Mouse (Mus musculus) midbrain, embryonic 16.5 days (tissue): ENCODE measurements around the gene Pdzd2. TPM values are rescaled to one million over a fixed set of nuclear protein-coding genes. Genes with fewer than 3 reads are reported as not detected.
A peak's percentile ranks its signal among the peaks of the same experiment; 100 is the strongest.

Experiments used
- ATAC-seq: fragments of 200-750 bp; cut with Nextera tagmentation; 2 replicates; pipeline ENCODE4 v1.8.0; 2017; ENCODE audit warnings: moderate TSS enrichment
- H3K27ac ChIP-seq: fragments of 300-500 bp; sonication (generic); 2 replicates; pipeline ENCODE4 v1.5.1; 2014; ENCODE audit warnings: mild to moderate bottlenecking, low read length, mixed read lengths
- H3K27me3 ChIP-seq: fragments of 300-500 bp; sonication (generic); 2 replicates; pipeline ENCODE4 v1.6.1; 2014; ENCODE audit warnings: low read depth, low read length, mixed read lengths; ENCODE audit not compliant: control insufficient read depth, insufficient read depth
- H3K36me3 ChIP-seq: fragments of 300-500 bp; sonication (generic); 2 replicates; pipeline ENCODE4 v1.6.1; 2014; ENCODE audit warnings: mild to moderate bottlenecking, low read length, moderate library complexity, mixed read lengths; ENCODE audit not compliant: control insufficient read depth, insufficient read depth
- H3K4me1 ChIP-seq: fragments of 300-500 bp; sonication (generic); 2 replicates; pipeline ENCODE4 v1.6.1; 2014; ENCODE audit warnings: mild to moderate bottlenecking, low read length, mixed read lengths; ENCODE audit not compliant: control insufficient read depth, insufficient read depth
- H3K4me2 ChIP-seq: fragments of 300-500 bp; sonication (generic); 2 replicates; pipeline ENCODE4 v1.6.1; 2014; ENCODE audit warnings: mild to moderate bottlenecking, low read length, mixed read lengths
- H3K4me3 ChIP-seq: fragments of 300-500 bp; sonication (generic); 2 replicates; pipeline ENCODE4 v1.5.1; 2014; ENCODE audit warnings: low read depth, mild to moderate bottlenecking, low read length, moderate library complexity, mixed read lengths
- H3K9ac ChIP-seq: fragments of 300-500 bp; sonication (generic); 2 replicates; pipeline ENCODE4 v1.6.1; 2014; ENCODE audit warnings: low read depth, low read length, mixed read lengths
- H3K9me3 ChIP-seq: fragments of 300-500 bp; sonication (generic); replicated peaks from 2 replicates; pipeline ENCODE4 v1.6.1; 2014; ENCODE audit warnings: mild to moderate bottlenecking, low read length, mixed read lengths; ENCODE audit not compliant: control insufficient read depth, poor library complexity, severe bottlenecking
- WGBS: fragments of 180-500 bp; shearing (Covaris S2); extraction: QIAGEN DNeasy Blood & Tissue Kit; methylation state at CpG from one replicate; pipeline ENCODE4 v1.1.7; 2014; 5-methylcytosine and 5-hydroxymethylcytosine counted together
- polyA plus RNA-seq: library from polyadenylated mRNA; unstranded; fragments of >200 nt; fragmentation: Nextera tagmentation; extraction: Ambion mirVana; gene quantifications from 2 replicates; pipeline ENCODE4 v1.2.1, GENCODE M21; 2015

The Pdzd2 gene
- polyA plus RNA-seq, 1 experiment from 2014 or later, result 14.5 TPM

GRCm38 (mm10) chr15:12640755-12641154 is 99.0 kb downstream of the Pdzd2 start:
- Histone ChIP-seq H3K27ac (no peak overlapping the region), H3K4me1 (no peaks in the 10 kb centered on the region), H3K36me3 (no peaks in the 10 kb centered on the region), H3K27me3 (no peaks in the 10 kb centered on the region), H3K4me3 (no peak overlapping the region), H3K9ac (no peak overlapping the region), H3K4me2 (no peak overlapping the region), H3K9me3 (no peaks in the 10 kb centered on the region)
- 88% methylated on average over 7 of the region's 7 CpGs for WGBS
- ATAC-seq, result no peak

- no peak for ATAC-seq
Measured at GRCm38 (mm10) chr15:12639776-12640175, 99.9 kb downstream of the Pdzd2 start.

GRCm38 (mm10) chr15:12639181-12639580 is 100.5 kb downstream of the Pdzd2 start:
- H3K9ac ChIP-seq, result no peak overlapping the region
- H3K36me3 ChIP-seq, result no peaks in the 10 kb centered on the region
- H3K4me2 ChIP-seq, result no peak overlapping the region
- H3K27me3 ChIP-seq, result no peaks in the 10 kb centered on the region
- no peaks in the 10 kb centered on the region for H3K9me3 ChIP-seq
- no peak for ATAC-seq
- WGBS, result 95% methylated on average over 8 of the region's 8 CpGs
- H3K4me1 ChIP-seq, result no peaks in the 10 kb centered on the region
- no peak overlapping the region for H3K27ac ChIP-seq
- no peak overlapping the region for H3K4me3 ChIP-seq

More at GRCm38 (mm10) chr15:12639776-12640175, 99.9 kb downstream of the Pdzd2 start:
- Histone ChIP-seq H3K4me2 (no peak overlapping the region), H3K27ac (no peak overlapping the region), H3K27me3 (no peaks in the 10 kb centered on the region), H3K36me3 (no peaks in the 10 kb centered on the region), H3K4me3 (no peak overlapping the region), H3K4me1 (no peaks in the 10 kb centered on the region), H3K9me3 (no peaks in the 10 kb centered on the region), H3K9ac (no peak overlapping the region)
- 92% methylated on average over 3 of the region's 3 CpGs for WGBS

- Histone ChIP-seq H3K36me3 (no peaks in the 10 kb centered on the region), H3K4me1 (no peaks in the 10 kb centered on the region), H3K27ac (no peak overlapping the region), H3K9ac (no peak overlapping the region), H3K27me3 (no peaks in the 10 kb centered on the region), H3K9me3 (no peaks in the 10 kb centered on the region), H3K4me2 (no peak overlapping the region), H3K4me3 (no peak overlapping the region)
- no peak for ATAC-seq
- 87% methylated on average over 14 of the region's 14 CpGs for WGBS
Measured at GRCm38 (mm10) chr15:12638370-12639030, 101.2 kb downstream of the Pdzd2 start.

- WGBS, result 96% methylated on average over 8 of the region's 8 CpGs
- ATAC-seq, result no peak
- H3K4me3 ChIP-seq, result no peak overlapping the region
Measured at GRCm38 (mm10) chr15:12637511-12637910, 102.2 kb downstream of the Pdzd2 start.

GRCm38 (mm10) chr15:12636386-12636785 is 103.3 kb downstream of the Pdzd2 start:
- H3K9ac ChIP-seq, result no peak overlapping the region

More at GRCm38 (mm10) chr15:12637511-12637910, 102.2 kb downstream of the Pdzd2 start:
- H3K4me1 ChIP-seq, result no peaks in the 10 kb centered on the region
- H3K4me2 ChIP-seq, result no peak overlapping the region
- no peaks in the 10 kb centered on the region for H3K27me3 ChIP-seq
- no peak overlapping the region for H3K27ac ChIP-seq
- H3K9me3 ChIP-seq, result no peaks in the 10 kb centered on the region
- H3K9ac ChIP-seq, result no peak overlapping the region
- H3K36me3 ChIP-seq, result no peaks in the 10 kb centered on the region

GRCm38 (mm10) chr15:12634921-12635320 is 104.8 kb downstream of the Pdzd2 start:
- Histone ChIP-seq H3K9me3 (no peaks in the 10 kb centered on the region), H3K4me1 (no peaks in the 10 kb centered on the region), H3K27me3 (no peaks in the 10 kb centered on the region), H3K4me2 (no peak overlapping the region), H3K27ac (no peak overlapping the region), H3K4me3 (no peak overlapping the region), H3K36me3 (no peaks in the 10 kb centered on the region), H3K9ac (no peak overlapping the region)
- ATAC-seq, result 0 out of 2 replicates have a peak, but pooled peaks have one; percentile 29
- WGBS, result 72% methylated on average over 8 of the region's 8 CpGs

More at GRCm38 (mm10) chr15:12636386-12636785, 103.3 kb downstream of the Pdzd2 start:
- ATAC-seq, result no peak
- Histone ChIP-seq H3K27me3 (no peaks in the 10 kb centered on the region), H3K9me3 (no peaks in the 10 kb centered on the region), H3K27ac (no peak overlapping the region), H3K4me2 (no peak overlapping the region), H3K36me3 (no peaks in the 10 kb centered on the region), H3K4me1 (no peaks in the 10 kb centered on the region), H3K4me3 (no peak overlapping the region)
- WGBS, result 87% methylated on average over 5 of the region's 5 CpGs

GRCm38 (mm10) chr15:12629164-12629563 is 110.6 kb downstream of the Pdzd2 start:
- no peaks in the 10 kb centered on the region for H3K4me1 ChIP-seq
- no peaks in the 10 kb centered on the region for H3K9me3 ChIP-seq
- 85% methylated on average over 7 of the region's 7 CpGs for WGBS
- no peaks in the 10 kb centered on the region for H3K27me3 ChIP-seq
- ATAC-seq, result no peak
- no peak overlapping the region for H3K9ac ChIP-seq
- H3K27ac ChIP-seq, result no peak overlapping the region
- H3K4me2 ChIP-seq, result no peak overlapping the region
- no peaks in the 10 kb centered on the region for H3K36me3 ChIP-seq
- H3K4me3 ChIP-seq, result no peak overlapping the region

- 97% methylated on average over 7 of the region's 7 CpGs for WGBS
- Histone ChIP-seq H3K27me3 (no peaks in the 10 kb centered on the region), H3K36me3 (no peaks in the 10 kb centered on the region), H3K27ac (no peak overlapping the region), H3K4me3 (no peak overlapping the region), H3K9ac (no peak overlapping the region), H3K4me1 (no peaks in the 10 kb centered on the region), H3K9me3 (no peaks in the 10 kb centered on the region), H3K4me2 (no peak overlapping the region)
- ATAC-seq, result no peak
Measured at GRCm38 (mm10) chr15:12628451-12628850, 111.3 kb downstream of the Pdzd2 start.
